Mouse (Mus musculus): ENCODE measurements at regions not wholly inside any gene's neighbourhood (a gene's known extent, or its start where the extent isn't known, plus 50 kb on each side); places are given as distances from the start of the nearest gene placed in this dataset.

GRCm38 (mm10) chr8:127662776-127663499 lies 599.2 kb downstream of the Pard3 start:
- no peak for DNase-seq (ENCODE audit: low spot score)

GRCm38 (mm10) chr8:127666606-127667005 lies 602.9 kb downstream of the Pard3 start:
- no peak for DNase-seq (ENCODE audit: low spot score)

GRCm38 (mm10) chr8:127668991-127669390 lies 605.3 kb downstream of the Pard3 start:
- no peak for DNase-seq (ENCODE audit: low spot score)

GRCm38 (mm10) chr8:127674063-127674462 lies 610.4 kb downstream of the Pard3 start:
- DNase-seq (ENCODE audit: low spot score) = no peak

GRCm38 (mm10) chr8:127675377-127675776 lies 611.7 kb downstream of the Pard3 start:
- DNase-seq (ENCODE audit: low spot score) = no peak

GRCm38 (mm10) chr8:127680205-127680604 lies 616.5 kb downstream of the Pard3 start:
- no peak for DNase-seq (ENCODE audit: low spot score)

GRCm38 (mm10) chr8:127684213-127684612 lies 620.5 kb downstream of the Pard3 start:
- no peak for DNase-seq (ENCODE audit: low spot score)

- no peak for DNase-seq (ENCODE audit: low spot score)
Observed at GRCm38 (mm10) chr8:127690792-127691191, 627.1 kb downstream of the Pard3 start.

- no peak for DNase-seq (ENCODE audit: low spot score)
Observed at GRCm38 (mm10) chr8:127698404-127698803, 634.7 kb downstream of the Pard3 start.

GRCm38 (mm10) chr8:127704406-127704805 lies 640.7 kb downstream of the Pard3 start:
- no peak for DNase-seq (ENCODE audit: low spot score)

GRCm38 (mm10) chr8:127706051-127706835 lies 642.5 kb downstream of the Pard3 start:
- no peak for DNase-seq (ENCODE audit: low spot score)

- DNase-seq (ENCODE audit: low spot score) = no peak
Observed at GRCm38 (mm10) chr8:127709439-127709838, 645.7 kb downstream of the Pard3 start.

GRCm38 (mm10) chr8:127715097-127715496 lies 643.3 kb upstream of the Nrp1 start:
- no peak for DNase-seq (ENCODE audit: low spot score)

- no peak for DNase-seq (ENCODE audit: low spot score)
Observed at GRCm38 (mm10) chr8:127717969-127718368, 640.4 kb upstream of the Nrp1 start.

- DNase-seq (ENCODE audit: low spot score) = peak; percentile 82
Observed at GRCm38 (mm10) chr8:127719881-127720280, 638.5 kb upstream of the Nrp1 start.

- peak; percentile 75 for DNase-seq (ENCODE audit: low spot score)
Observed at GRCm38 (mm10) chr8:127720593-127721290, 637.7 kb upstream of the Nrp1 start.

- DNase-seq (ENCODE audit: low spot score) = no peak
Observed at GRCm38 (mm10) chr8:127721624-127722023, 636.8 kb upstream of the Nrp1 start.

- no peak for DNase-seq (ENCODE audit: low spot score)
Observed at GRCm38 (mm10) chr8:127734059-127734458, 624.3 kb upstream of the Nrp1 start.

GRCm38 (mm10) chr8:127742236-127742635 lies 616.2 kb upstream of the Nrp1 start:
- no peak for DNase-seq (ENCODE audit: low spot score)

GRCm38 (mm10) chr8:127745221-127745620 lies 613.2 kb upstream of the Nrp1 start:
- no peak for DNase-seq (ENCODE audit: low spot score)

GRCm38 (mm10) chr8:127746456-127746855 lies 611.9 kb upstream of the Nrp1 start:
- DNase-seq (ENCODE audit: low spot score) = no peak

GRCm38 (mm10) chr8:127752871-127753270 lies 605.5 kb upstream of the Nrp1 start:
- DNase-seq (ENCODE audit: low spot score) = no peak

Data from MN1 (cell line).